Mouse (Mus musculus) hindbrain, postnatal 0 days (tissue): ENCODE data around the gene Rufy1. TPM values are rescaled to one million over a fixed set of nuclear protein-coding genes. Genes with fewer than 3 reads are reported as not detected.

ENCODE experiments used
- ATAC-seq: fragments of 200-750 bp; cut with Nextera tagmentation; 2 replicates; pipeline ENCODE4 v1.8.0; 2017; ENCODE audit warnings: mild to moderate bottlenecking, moderate TSS enrichment, moderate library complexity
- DNase-seq: peaks from one replicate; pipeline ENCODE4 v3.0.0-alpha.2; 2015; ENCODE audit warnings: low spot score
- H3K27ac ChIP-seq: fragments of 300-500 bp; sonication (generic); 2 replicates; pipeline ENCODE4 v1.5.1; 2014; ENCODE audit warnings: mild to moderate bottlenecking
- H3K27me3 ChIP-seq: fragments of 300-500 bp; sonication (generic); 2 replicates; pipeline ENCODE4 v1.6.1; 2014; ENCODE audit warnings: low read length, mixed read lengths; ENCODE audit not compliant: insufficient read depth
- H3K36me3 ChIP-seq: fragments of 300-500 bp; sonication (generic); 2 replicates; pipeline ENCODE4 v1.6.1; 2014; ENCODE audit warnings: low read length, mixed read lengths; ENCODE audit not compliant: insufficient read depth
- H3K4me1 ChIP-seq: fragments of 300-500 bp; sonication (generic); 2 replicates; pipeline ENCODE4 v1.6.1; 2014; ENCODE audit warnings: antibody characterized with exemption, low read length, mixed read lengths; ENCODE audit not compliant: insufficient read depth
- H3K4me2 ChIP-seq: fragments of 300-500 bp; sonication (generic); 2 replicates; pipeline ENCODE4 v1.6.1; 2014; ENCODE audit warnings: low read depth, mild to moderate bottlenecking, low read length, moderate library complexity, mixed read lengths
- H3K4me3 ChIP-seq: fragments of 300-500 bp; sonication (generic); 2 replicates; pipeline ENCODE4 v1.5.1; 2014; ENCODE audit warnings: low read length
- H3K9ac ChIP-seq: fragments of 300-500 bp; sonication (generic); replicated peaks from 2 replicates; pipeline ENCODE4 v1.6.1; 2014; ENCODE audit warnings: mild to moderate bottlenecking, low read length, moderate library complexity, mixed read lengths
- H3K9me3 ChIP-seq: fragments of 300-500 bp; sonication (generic); 2 replicates; pipeline ENCODE4 v1.6.1; 2016; ENCODE audit warnings: low read length, mixed read lengths
- CTCF ChIP-seq: IDR thresholded peaks from 2 replicates; pipeline ENCODE4 v1.5.1; 2016; ENCODE audit warnings: antibody characterized with exemption, control low read depth, low read depth
- WGBS: fragments of 180-500 bp; shearing (Covaris S2); extraction: QIAGEN DNeasy Blood & Tissue Kit; methylation state at CpG from one replicate; pipeline ENCODE4 v1.1.7; 2014; 5-methylcytosine and 5-hydroxymethylcytosine counted together
- polyA plus RNA-seq: library from polyadenylated mRNA; unstranded; fragments of >200 nt; fragmentation: Nextera tagmentation; extraction: Ambion mirVana; gene quantifications from 2 replicates; pipeline ENCODE4 v1.2.1, GENCODE M21; 2015
- total RNA-seq: library from RNA; depleted of rRNA; stranded (reverse); fragments of >200 nt; gene quantifications from 2 replicates; pipeline ENCODE4 v1.2.3, GENCODE M21; 2014

The Rufy1 gene
- total and polyA plus RNA-seq, 2 experiments from 2014 or later: 12.3 to 17.6 TPM

DNA sequence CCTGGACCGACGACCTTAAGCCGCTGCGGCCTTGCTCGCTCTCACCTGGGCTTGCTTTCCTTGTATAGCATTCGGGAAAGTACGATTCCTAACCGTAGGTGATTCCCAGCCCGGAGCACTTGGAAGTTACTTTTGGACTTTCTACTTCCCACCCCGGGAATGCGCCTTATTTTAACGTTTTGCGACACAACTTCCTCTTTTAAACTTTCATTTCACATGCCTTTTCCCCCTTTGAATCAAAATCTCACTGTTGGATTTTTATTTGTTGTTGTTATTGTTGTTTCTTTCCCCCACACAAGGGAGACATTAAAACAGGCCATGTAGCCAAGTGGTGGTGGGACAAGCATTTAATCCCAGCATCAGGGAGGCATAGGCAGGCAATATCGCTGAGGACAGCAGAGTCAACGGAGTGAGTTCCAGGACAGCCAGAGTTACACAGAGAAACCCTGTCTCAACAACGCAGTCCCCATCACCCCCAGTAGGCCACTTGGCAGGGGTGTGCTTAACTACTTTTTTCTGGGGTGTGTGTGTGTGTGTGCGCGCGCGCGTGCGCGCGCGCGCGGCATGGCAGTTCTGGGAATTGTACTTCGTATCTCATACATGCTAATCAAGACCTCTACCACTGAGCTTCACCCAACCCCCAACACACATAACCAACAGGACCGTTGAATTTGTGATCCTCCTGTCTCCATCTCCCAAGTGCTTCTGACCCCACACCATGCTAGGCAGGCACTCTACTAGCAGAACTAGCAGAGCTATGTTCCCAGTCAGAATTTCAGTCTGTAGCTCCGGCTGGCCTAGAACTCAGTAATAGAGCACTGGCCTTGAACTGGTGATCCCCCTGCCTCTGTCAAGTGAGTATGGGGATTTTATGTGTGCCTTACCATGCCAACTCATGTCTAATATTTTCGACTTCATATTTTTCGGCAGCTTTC is 476 bp upstream of the Rufy1 start:
- Histone ChIP-seq H3K9me3 (no peaks in the 10 kb centered on the region), H3K36me3 (no peaks in the 10 kb centered on the region), H3K9ac (peak overlapping the region; percentile 97), H3K27me3 (no peaks in the 10 kb centered on the region), H3K4me1 (no peaks in the 10 kb centered on the region), H3K4me2 (peak overlapping the region; percentile 72), H3K4me3 (peak overlapping the region; percentile 86), H3K27ac (peak overlapping the region; percentile 98)
- DNase-seq (peak; percentile 26), ATAC-seq (peak; percentile 25; the same call in 1 of the 2 replicates)
- WGBS: 27% methylated on average over 32 of the region's 32 CpGs
- no peak for TF ChIP-seq CTCF

DNA sequence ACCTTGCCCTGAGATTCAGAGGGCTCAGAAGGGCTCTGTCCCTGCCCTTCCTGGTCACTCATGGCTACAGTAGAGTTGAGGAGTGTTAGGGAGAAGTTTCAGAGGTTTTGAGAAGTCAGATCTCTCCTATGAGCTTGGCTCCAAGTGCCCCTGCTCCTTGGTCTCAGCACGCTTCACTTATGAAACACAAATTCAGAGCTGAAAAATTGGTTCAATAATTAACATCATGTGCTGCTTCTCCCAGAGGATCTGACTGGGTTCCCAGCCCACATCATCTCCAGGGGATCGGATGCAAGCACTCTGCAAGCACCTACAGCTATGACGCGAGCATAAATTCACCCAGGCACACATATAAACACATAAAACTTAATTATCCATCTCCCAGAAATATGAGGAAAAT is 4.9 kb downstream of the Rufy1 start:
- Histone ChIP-seq H3K9me3 (no peaks in the 10 kb centered on the region), H3K27ac (no peak overlapping the region), H3K36me3 (no peaks in the 10 kb centered on the region), H3K4me3 (no peak overlapping the region), H3K9ac (no peak overlapping the region), H3K4me2 (no peak overlapping the region), H3K4me1 (no peaks in the 10 kb centered on the region), H3K27me3 (no peaks in the 10 kb centered on the region)
- no peak for TF ChIP-seq CTCF
- DNase-seq (no peak), ATAC-seq (no peak)
- 96% methylated on average over 4 of the region's 4 CpGs for WGBS

DNA sequence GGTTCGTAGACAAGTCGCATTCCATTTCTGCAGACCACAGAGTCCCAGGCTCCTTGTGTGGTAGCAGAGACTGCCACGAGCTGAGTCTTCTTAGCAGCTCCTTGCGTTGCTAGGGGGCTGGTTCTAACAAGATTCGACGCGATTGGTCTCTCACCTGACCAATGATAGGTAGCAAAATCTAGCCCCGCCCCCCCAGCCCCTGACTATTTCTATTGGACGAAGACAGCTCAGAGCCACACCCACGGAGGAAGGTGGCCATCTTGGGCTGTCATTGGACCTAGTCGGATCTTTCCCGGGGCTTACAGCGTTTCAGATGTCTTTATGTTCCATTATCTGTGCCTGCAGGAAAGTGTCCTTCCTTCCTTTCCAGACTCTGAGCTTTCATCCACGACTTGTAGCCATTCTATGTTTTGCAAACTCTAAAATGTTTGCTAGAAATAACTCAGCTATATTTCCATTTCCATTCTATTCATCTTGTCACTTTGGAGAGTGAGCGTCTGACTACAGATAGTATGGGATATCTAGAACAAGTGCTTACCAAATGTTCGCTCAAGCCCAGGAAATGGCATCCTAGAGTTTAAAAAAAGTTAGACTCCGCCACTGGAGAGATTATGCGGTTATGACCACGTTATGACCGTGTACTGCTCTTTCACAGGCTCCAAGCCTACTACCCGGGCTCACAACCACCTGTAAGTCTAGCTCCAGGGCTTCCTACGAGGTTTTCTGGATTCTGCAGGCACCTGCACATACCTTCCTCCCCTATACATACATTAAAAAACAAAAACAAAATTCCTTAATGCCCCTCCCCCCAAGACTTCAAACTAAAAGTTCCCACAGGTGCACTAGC is 8.8 kb downstream of the Rufy1 start:
- ATAC-seq (peak; percentile 98), DNase-seq (peak; percentile 96)
- H3K27me3 ChIP-seq: no peaks in the 10 kb centered on the region
- H3K9me3 ChIP-seq: no peaks in the 10 kb centered on the region
- TF ChIP-seq CTCF: no peak
- H3K4me1 ChIP-seq: no peaks in the 10 kb centered on the region
- peak overlapping the region; percentile 33; the same call in 1 of the 2 replicates for H3K9ac ChIP-seq
- H3K4me2 ChIP-seq: peak overlapping the region; percentile 68
- peaks cover 9% of the 10 kb centered on the region for H3K36me3 ChIP-seq
- peak overlapping the region; percentile 83 for H3K27ac ChIP-seq
- 27% methylated on average over 22 of the region's 22 CpGs for WGBS
- H3K4me3 ChIP-seq: peak overlapping the region; percentile 34

DNA sequence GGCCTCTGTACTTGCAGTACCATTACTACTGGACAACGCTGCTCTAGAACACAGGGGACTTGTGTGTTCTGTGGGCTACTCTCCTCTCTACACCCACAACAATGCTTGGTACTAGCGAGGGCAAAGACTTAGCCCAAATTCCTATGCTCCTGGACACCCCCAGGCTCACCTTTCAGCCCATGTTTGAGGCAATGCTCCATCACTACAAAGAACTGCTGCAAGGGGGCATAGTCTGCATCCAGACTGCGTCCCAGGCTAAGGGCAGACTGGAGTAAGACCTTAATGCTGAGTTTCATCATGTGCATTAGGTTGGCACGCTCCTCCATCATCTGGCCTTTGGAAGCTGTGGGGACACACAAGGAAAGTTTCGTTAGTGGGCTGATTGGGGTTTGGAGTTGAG is 9.5 kb downstream of the Rufy1 start:
- Histone ChIP-seq H3K4me1 (no peaks in the 10 kb centered on the region), H3K9me3 (no peaks in the 10 kb centered on the region), H3K27ac (0 out of 2 replicates have a peak overlapping the region, but pooled peaks have one; percentile 41), H3K27me3 (no peaks in the 10 kb centered on the region), H3K36me3 (peaks cover 16% of the 10 kb centered on the region), H3K9ac (no peak overlapping the region), H3K4me3 (peak overlapping the region; percentile 34), H3K4me2 (peak overlapping the region; percentile 68)
- no peak for DNase-seq
- ATAC-seq: peak; percentile 44; the same call in 1 of the 2 replicates
- WGBS: 48% methylated on average over 5 of the region's 5 CpGs
- TF ChIP-seq CTCF: peak; percentile 31; the same call in 1 of the 2 replicates

DNA sequence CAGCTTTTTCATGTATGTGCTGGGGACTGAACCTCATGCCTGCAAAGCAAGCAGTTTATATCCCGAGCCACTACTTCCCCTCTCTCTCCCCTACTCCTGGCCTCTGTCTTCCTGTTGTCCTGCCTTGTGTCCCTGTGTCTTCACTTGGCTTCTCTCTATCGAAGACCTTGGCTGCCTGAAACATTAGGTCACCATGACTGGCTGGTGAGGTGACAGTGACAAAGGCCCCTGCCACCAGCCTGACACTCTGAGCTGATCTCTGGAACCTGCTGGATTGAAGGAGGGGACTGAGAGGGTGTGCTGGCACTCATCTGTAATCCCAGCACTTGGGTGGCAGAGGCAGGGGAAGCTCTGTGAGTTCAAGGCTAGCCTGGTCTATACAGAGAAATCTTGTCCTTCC is 13.1 kb downstream of the Rufy1 start:
- Histone ChIP-seq H3K4me1 (no peaks in the 10 kb centered on the region), H3K36me3 (peaks cover 27% of the 10 kb centered on the region), H3K9me3 (no peaks in the 10 kb centered on the region), H3K4me2 (no peak overlapping the region), H3K9ac (no peak overlapping the region), H3K27ac (no peak overlapping the region), H3K27me3 (no peaks in the 10 kb centered on the region), H3K4me3 (no peak overlapping the region)
- DNase-seq: no peak
- no peak for ATAC-seq
- WGBS: 71% methylated on average over 2 of the region's 2 CpGs
- no peak for TF ChIP-seq CTCF

DNA sequence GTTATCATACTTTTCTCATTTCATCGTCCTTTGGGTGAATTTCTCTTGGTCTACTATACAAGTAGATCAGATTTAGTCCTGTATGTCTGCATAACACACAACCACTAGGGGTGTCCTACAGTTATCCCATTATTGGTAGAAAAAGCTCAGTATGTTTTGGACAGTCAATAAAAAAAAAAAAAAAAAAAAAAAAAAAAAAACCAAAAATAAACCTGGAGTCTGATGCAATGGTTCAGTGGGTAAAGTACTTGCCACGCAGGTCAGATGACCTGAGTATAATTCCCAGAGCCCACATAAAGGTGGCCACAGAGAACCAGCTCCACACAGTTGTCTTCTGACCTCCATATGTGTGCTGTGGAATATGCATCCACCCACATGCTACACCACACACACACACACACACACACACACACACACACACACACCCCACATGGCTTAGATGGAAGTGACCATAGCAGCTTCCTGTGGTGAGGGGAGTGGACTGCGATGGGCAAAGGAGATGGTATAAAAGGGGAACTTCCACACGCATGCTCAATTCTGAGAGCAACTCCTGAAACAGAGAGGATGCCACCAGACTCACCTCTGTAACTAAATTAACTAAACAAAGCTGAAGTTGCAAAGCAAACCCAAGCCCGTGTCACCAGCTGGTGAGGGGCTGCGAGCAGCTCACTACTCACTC is 15.2 kb downstream of the Rufy1 start:
- Histone ChIP-seq H3K27me3 (no peaks in the 10 kb centered on the region), H3K4me2 (no peak overlapping the region), H3K9ac (no peak overlapping the region), H3K9me3 (no peaks in the 10 kb centered on the region), H3K27ac (no peak overlapping the region), H3K4me3 (no peak overlapping the region), H3K4me1 (no peaks in the 10 kb centered on the region), H3K36me3 (peaks cover 33% of the 10 kb centered on the region)
- no peak for ATAC-seq
- DNase-seq: no peak
- TF ChIP-seq CTCF: peak; percentile 16
- WGBS: 91% methylated on average over 6 of the region's 6 CpGs
